Comparison of ENCODE assay signal across 7 mouse cellular contexts in genomic region chr2:90940233-90941229, GRCm38 (mm10). TPM values are rescaled to one million over a fixed set of nuclear protein-coding genes. Genes with fewer than 3 reads are reported as not detected.
A peak's percentile ranks its signal among the peaks of the same experiment; 100 is the strongest.
DNase-seq lines count a peak whose midpoint lies in the region; ATAC-seq lines count a peak whose summit lies in the region.

Celf1 (plus strand) TSS chr2:90940382.

- no peaks in the 10 kb centered on the region for H3K27me3 ChIP-seq in intestine, embryonic 15.5 days (replicated peaks)
- H3K27me3 ChIP-seq in midbrain, embryonic 11.5 days (ENCODE audit: control insufficient read depth, insufficient read depth, low read length): no peaks in the 10 kb centered on the region

- peak within 1 kb of the TSS; percentile 98 for H3K4me3 ChIP-seq in intestine, embryonic 15.5 days (replicated peaks)
- peak within 1 kb of the TSS; percentile 98 for H3K4me3 ChIP-seq in midbrain, embryonic 11.5 days (ENCODE audit: low read depth, low read length)

- peak; percentile 93 for DNase-seq in adrenal gland, adult 2 months
- DNase-seq in embryo, embryonic 11 days: peak; percentile 96
- peak; percentile 72 to 73 for DNase-seq in gastrocnemius, postnatal 36 days
- peak; percentile 87 for DNase-seq in left cerebral cortex, postnatal 4 days
- peak; percentile 99 for DNase-seq in midbrain, embryonic 11.5 days (ENCODE audit: low spot score, missing footprints)
- peak; percentile 81 for DNase-seq in right cerebral cortex, postnatal 4 days

- WGBS in intestine, embryonic 15.5 days: under 1% methylated on average over 112 of the region's 113 CpGs
- under 1% methylated on average over 101 of the region's 113 CpGs for WGBS in midbrain, embryonic 11.5 days

- intact Hi-C loops in gastrocnemius, postnatal 36 days (cut with DNase I): loop anchor here (1.0 kb wide), 1 partner anchor 23 kb away; no protein-coding TSS in a partner anchor
- intact Hi-C loops in left cerebral cortex, postnatal 4 days (cut with DNase I): no loop called here

- peak within 1 kb of the TSS; percentile 92 for H3K9ac ChIP-seq in intestine, embryonic 15.5 days
- peak within 1 kb of the TSS; percentile 94 for H3K9ac ChIP-seq in midbrain, embryonic 11.5 days (ENCODE audit: low read length)

- peaks cover 16% of the 10 kb centered on the region; the same call in 1 of the 2 replicates for H3K4me1 ChIP-seq in intestine, embryonic 15.5 days (replicated peaks)
- H3K4me1 ChIP-seq in midbrain, embryonic 11.5 days (ENCODE audit: control insufficient read depth, insufficient read depth, low read length): peaks cover 17% of the 10 kb centered on the region

- peak within 1 kb of the TSS; percentile 94 for H3K27ac ChIP-seq in intestine, embryonic 15.5 days
- peak within 1 kb of the TSS; percentile 88 for H3K27ac ChIP-seq in midbrain, embryonic 11.5 days (ENCODE audit: low read depth, low read length)

- ATAC-seq in intestine, embryonic 15.5 days: peak; percentile 97
- ATAC-seq in midbrain, embryonic 11.5 days (ENCODE audit: low FRiP score): peak; percentile 96

- H3K9me3 ChIP-seq in intestine, embryonic 15.5 days: no peaks in the 10 kb centered on the region
- H3K9me3 ChIP-seq in midbrain, embryonic 11.5 days (ENCODE audit: control insufficient read depth, low read length): no peaks in the 10 kb centered on the region

- H3K4me2 ChIP-seq in intestine, embryonic 15.5 days (replicated peaks): peak within 1 kb of the TSS; percentile 71
- peak within 1 kb of the TSS; percentile 74 for H3K4me2 ChIP-seq in midbrain, embryonic 11.5 days

- no peaks in the 10 kb centered on the region for H3K36me3 ChIP-seq in intestine, embryonic 15.5 days
- H3K36me3 ChIP-seq in midbrain, embryonic 11.5 days (ENCODE audit: control insufficient read depth, insufficient read depth, low read length): no peaks in the 10 kb centered on the region

RNA-seq across cellular contexts. Expression of gene Celf1, which starts in this region (rescaled TPM):
- total RNA-seq in adrenal gland, adult 2 months (2021): 10 to 100 TPM; 82.8 to 88.4 TPM
- polyA plus RNA-seq in adrenal gland, adult 2 months (2012; rRNA removed): 19.8 and 24.2 TPM in 2 replicates
- 10 to 100 TPM; 50.0 to 51.4 TPM for total RNA-seq in gastrocnemius, postnatal 36 days (2021)
- polyA plus RNA-seq in intestine, embryonic 15.5 days (2015; fragmentation: Nextera tagmentation; extraction: Ambion mirVana): 81.3 and 82.3 TPM in 2 replicates
- total RNA-seq in left cerebral cortex, postnatal 4 days (2021): 100 to 1,000 TPM; 133 to 142 TPM
- 99.8 and 103 TPM in 2 replicates for polyA plus RNA-seq in midbrain, embryonic 11.5 days (2014; fragmentation: Nextera tagmentation; extraction: Ambion mirVana)

Comparison
In these comparisons a context has a peak if more than half of its experiments do, and no peak if none do; other contexts are left out.
1. Peak in every context shown above with its lines: DNase-seq, ATAC-seq, H3K4me3 ChIP-seq and H3K27ac ChIP-seq.